9 mouse cellular contexts compared by ENCODE assay signal in the genomic region with DNA sequence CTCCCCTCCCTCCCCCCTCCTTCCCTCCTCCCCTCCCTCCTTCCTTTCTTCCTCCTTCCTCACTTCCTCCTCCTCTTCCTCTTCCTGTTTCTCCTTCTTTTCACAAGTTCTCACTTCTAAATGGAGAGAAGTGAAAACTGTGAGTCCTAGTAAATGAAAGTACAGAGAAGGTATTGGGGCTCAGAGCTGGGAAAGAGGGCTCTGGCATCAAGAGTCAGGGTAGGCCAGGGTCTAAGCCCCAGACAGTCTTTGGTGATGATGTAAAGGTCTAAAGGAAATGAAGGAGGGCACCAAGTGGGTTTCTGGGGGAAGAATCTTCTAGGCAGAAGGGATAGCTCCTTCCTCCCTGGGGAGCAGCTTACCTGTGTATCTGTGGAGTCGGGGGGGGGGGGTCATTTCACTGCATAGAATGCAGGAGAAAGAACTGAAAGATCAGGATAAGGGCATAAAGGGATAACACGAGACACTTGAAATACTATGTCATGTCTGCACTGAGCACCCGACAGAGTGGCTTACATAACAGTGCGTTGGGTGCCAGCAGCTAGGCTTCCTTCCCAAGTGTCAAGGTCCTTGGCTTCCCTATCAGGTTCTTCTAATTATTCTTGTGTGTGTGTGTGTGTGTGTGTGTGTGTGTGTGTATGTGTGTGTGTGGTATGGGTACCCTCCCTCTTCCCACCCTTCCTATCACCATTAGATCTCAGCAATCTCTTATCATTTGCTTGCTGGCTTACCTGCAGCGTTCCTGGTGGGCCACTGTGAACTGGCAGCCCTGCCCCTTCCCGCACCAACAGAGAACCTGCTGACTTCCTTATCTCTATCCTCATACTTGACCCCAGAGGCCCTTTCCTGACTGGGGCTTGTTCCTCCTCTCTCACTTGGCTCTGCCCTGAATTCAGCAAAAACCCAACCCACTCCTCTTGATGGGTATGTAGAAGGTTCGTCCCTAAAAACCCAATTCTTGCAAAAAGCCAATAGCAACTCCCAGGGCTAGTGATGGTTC. TPM values are rescaled to one million over a fixed set of nuclear protein-coding genes. Genes with fewer than 3 reads are reported as not detected.
DNase-seq lines count a peak whose midpoint lies in the region; ATAC-seq lines count a peak whose summit lies in the region.
"Had no signal": no experiment of that assay in that cellular context is flagged by ENCODE, and none has a peak within 500 bp of the region (broad histone marks: within the 10 kb centered on the region; RNA-seq: fewer than 3 reads in every experiment).

No protein-coding gene starts in this region.

- no peak overlapping the region for H3K4me2 ChIP-seq in kidney, embryonic 16.5 days (replicated peaks; ENCODE audit: low read depth, low read length)
- H3K4me2 ChIP-seq in heart, embryonic 13.5 days, result no peak overlapping the region
- no peak overlapping the region for H3K4me2 ChIP-seq in forebrain, embryonic 12.5 days

- 86% methylated on average over 7 of the region's 7 CpGs for WGBS in kidney, embryonic 16.5 days
- WGBS in heart, embryonic 13.5 days, result 55% methylated on average over 7 of the region's 7 CpGs
- 88% methylated on average over 6 of the region's 7 CpGs for WGBS in forebrain, embryonic 12.5 days

- peaks cover 6% of the 10 kb centered on the region for H3K4me1 ChIP-seq in kidney, embryonic 16.5 days (ENCODE audit: insufficient read depth, low read length)
- H3K4me1 ChIP-seq in brown adipose tissue, adult 24 weeks (ENCODE audit: control insufficient read depth, insufficient read depth, insufficient read length, low read length), result peaks cover 16% of the 10 kb centered on the region
- peaks cover 45% of the 10 kb centered on the region for H3K4me1 ChIP-seq in heart, embryonic 13.5 days
- peaks cover 30% of the 10 kb centered on the region for H3K4me1 ChIP-seq in megakaryocyte, embryonic 14.5 days
- peaks cover 8% of the 10 kb centered on the region; the same call in 1 of the 2 replicates for H3K4me1 ChIP-seq in forebrain, embryonic 12.5 days

- H3K4me3 ChIP-seq in kidney, embryonic 16.5 days (ENCODE audit: low read length), result no peak overlapping the region
- no peak overlapping the region for H3K4me3 ChIP-seq in brown adipose tissue, adult 24 weeks (ENCODE audit: insufficient read depth, low read depth, low read length)
- H3K4me3 ChIP-seq in heart, embryonic 13.5 days, result no peak overlapping the region
- H3K4me3 ChIP-seq in megakaryocyte, embryonic 14.5 days (replicated peaks), result peak overlapping the region; percentile 51
- no peak overlapping the region for H3K4me3 ChIP-seq in forebrain, embryonic 12.5 days (replicated peaks)

- no peaks in the 10 kb centered on the region for H3K9me3 ChIP-seq in kidney, embryonic 16.5 days (ENCODE audit: low read length)
- H3K9me3 ChIP-seq in heart, embryonic 13.5 days, result no peaks in the 10 kb centered on the region
- H3K9me3 ChIP-seq in megakaryocyte, embryonic 14.5 days, result no peaks in the 10 kb centered on the region
- H3K9me3 ChIP-seq in forebrain, embryonic 12.5 days, result no peaks in the 10 kb centered on the region

- ATAC-seq in kidney, embryonic 16.5 days (ENCODE audit: low FRiP score, low TSS enrichment), result no peak
- ATAC-seq in heart, embryonic 13.5 days (ENCODE audit: extremely low read depth, insufficient number of reproducible peaks, low FRiP score, low TSS enrichment), result 0 out of 2 replicates have a peak, but pooled peaks have one; percentile 23
- no peak for ATAC-seq in forebrain, embryonic 12.5 days (ENCODE audit: low FRiP score)

- DNase-seq in kidney, adult 9 months, result peak; percentile 79
- no peak for DNase-seq in Muller cell, postnatal 12 days (ENCODE audit: inconsistent ontology term)
- DNase-seq: lung, embryonic 14.5 days; right cerebral cortex, adult 18-20 months had no signal

- H3K36me3 ChIP-seq in kidney, embryonic 16.5 days (ENCODE audit: insufficient read depth, low read length), result no peaks in the 10 kb centered on the region
- H3K36me3 ChIP-seq in heart, embryonic 13.5 days, result no peaks in the 10 kb centered on the region
- H3K36me3 ChIP-seq in megakaryocyte, embryonic 14.5 days (replicated peaks; ENCODE audit: low read length), result no peaks in the 10 kb centered on the region
- H3K36me3 ChIP-seq in forebrain, embryonic 12.5 days (replicated peaks), result no peaks in the 10 kb centered on the region

- H3K27me3 ChIP-seq in kidney, embryonic 16.5 days (ENCODE audit: insufficient read depth, low read length), result no peaks in the 10 kb centered on the region
- H3K27me3 ChIP-seq in heart, embryonic 13.5 days (replicated peaks), result no peaks in the 10 kb centered on the region
- no peaks in the 10 kb centered on the region for H3K27me3 ChIP-seq in megakaryocyte, embryonic 14.5 days (replicated peaks)
- no peaks in the 10 kb centered on the region for H3K27me3 ChIP-seq in forebrain, embryonic 12.5 days

- H3K27ac ChIP-seq in kidney, embryonic 16.5 days (ENCODE audit: low read length), result no peak overlapping the region
- peak overlapping the region; percentile 67 for H3K27ac ChIP-seq in brown adipose tissue, adult 24 weeks (replicated peaks; ENCODE audit: low read depth, low read length)
- H3K27ac ChIP-seq in heart, embryonic 13.5 days (replicated peaks), result no peak overlapping the region
- H3K27ac ChIP-seq in forebrain, embryonic 12.5 days, result no peak overlapping the region

- H3K9ac ChIP-seq in kidney, embryonic 16.5 days (replicated peaks; ENCODE audit: low read length), result no peak overlapping the region
- H3K9ac ChIP-seq in heart, embryonic 13.5 days, result no peak overlapping the region
- no peak overlapping the region for H3K9ac ChIP-seq in forebrain, embryonic 12.5 days
- H3K9ac ChIP-seq: lung, embryonic 14.5 days had no signal

RNA-seq across cellular contexts. Expression of gene Atp1a1, which starts 51.6 kb away (rescaled TPM):
- 362 and 426 TPM in 2 replicates for polyA plus RNA-seq in kidney, embryonic 16.5 days (2015; fragmentation: Nextera tagmentation; extraction: Ambion mirVana)
- 26.7 and 27.0 TPM in 2 replicates for polyA plus RNA-seq in brown adipose tissue, adult 24 weeks (2012; ENCODE audit: insufficient read depth, insufficient read length, missing spikeins)
- polyA plus RNA-seq in heart, embryonic 13.5 days (2015; fragmentation: Nextera tagmentation; extraction: Ambion mirVana), result 243 and 250 TPM in 2 replicates
- 483 and 608 TPM in 2 replicates for polyA plus RNA-seq in megakaryocyte, embryonic 14.5 days (2012; ENCODE audit: insufficient read depth, low replicate concordance)
- polyA plus RNA-seq in forebrain, embryonic 12.5 days (2016; fragmentation: Nextera tagmentation; extraction: Ambion mirVana), result 45.0 and 51.5 TPM in 2 replicates
